Mouse (Mus musculus): ENCODE data around the gene Kif6.

DNA sequence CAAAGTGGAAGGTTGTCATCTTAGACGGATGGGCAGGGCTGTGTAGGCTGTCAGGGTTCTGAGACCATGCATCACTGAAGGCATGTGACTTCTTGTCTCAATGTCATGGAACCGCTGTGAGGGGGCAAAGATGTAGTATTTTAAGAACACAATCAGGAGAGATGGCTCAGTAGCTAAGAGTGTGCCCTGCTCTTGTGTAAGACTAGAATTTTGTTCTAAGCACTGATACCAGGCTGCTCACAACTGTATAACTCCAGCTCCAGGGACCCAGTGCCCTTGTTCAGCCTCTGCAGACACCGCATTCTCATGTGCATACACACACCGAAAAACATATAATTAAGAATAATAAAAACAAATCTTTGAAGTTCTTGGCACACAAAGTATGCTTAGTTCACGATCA is 57.5 kb downstream of the Kif6 start:
- no peak for TF ChIP-seq CTCF (IDR thresholded peaks at IDR 0.05; ENCODE audit: borderline replicate concordance, extremely low read depth, insufficient read depth, insufficient read length)
- no peak for TF ChIP-seq POLR2A (IDR thresholded peaks at IDR 0.05; ENCODE audit: borderline replicate concordance, extremely low read depth, insufficient read depth, insufficient read length, poor library complexity, severe bottlenecking)
